Mouse (Mus musculus) liver, adult 2 months (tissue): ENCODE measurements at regions not wholly inside any gene's neighbourhood (a gene's known extent, or its start where the extent isn't known, plus 50 kb on each side); places are given as distances from the start of the nearest gene placed in this dataset.

Experiments used
- CTCF ChIP-seq: fragments of 200-500 bp; IDR thresholded peaks from 2 replicates; pipeline ENCODE4 v1.5.1; 2011; ENCODE audit warnings: low read depth, low read length, control low read depth
- POLR2A ChIP-seq: fragments of 200-500 bp; IDR thresholded peaks from 2 replicates; pipeline ENCODE4 v1.6.1; 2011; ENCODE audit warnings: low read length, control low read depth; ENCODE audit not compliant: insufficient read depth; ENCODE audit errors: extremely low read depth

DNA sequence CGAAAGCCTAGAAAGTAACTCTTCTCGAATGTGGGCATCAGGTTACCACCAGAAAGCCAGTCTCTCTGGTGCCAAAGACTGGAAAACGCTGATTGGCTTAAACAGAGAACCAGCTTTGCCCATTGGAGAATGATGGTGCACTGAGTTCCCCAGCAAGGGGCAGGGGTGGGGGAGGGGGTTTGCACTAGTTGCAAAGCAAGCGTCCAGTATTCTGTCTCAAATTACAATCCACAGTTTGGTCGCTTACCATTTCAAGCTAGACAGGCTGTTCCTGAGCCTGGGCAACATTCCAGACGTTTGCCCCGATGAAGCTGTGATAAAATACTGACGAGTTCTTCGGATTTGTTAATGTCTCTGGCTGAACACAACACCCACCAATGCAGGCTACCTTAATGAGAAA is 69.0 kb upstream of the Dap start:
- TF ChIP-seq POLR2A = no peak
- TF ChIP-seq CTCF = no peak
